Mouse (Mus musculus) heart, embryonic 14.5 days (tissue): Measurements from ENCODE around the gene Anks1b. TPM values are rescaled to one million over a fixed set of nuclear protein-coding genes. Genes with fewer than 3 reads are reported as not detected.

Experiments
- ATAC-seq: fragments of 200-750 bp; cut with Nextera tagmentation; 2 replicates; pipeline ENCODE4 v1.8.0; 2017; ENCODE audit warnings: low read depth, moderate TSS enrichment; ENCODE audit not compliant: insufficient number of reproducible peaks, insufficient read depth, low FRiP score
- H3K27ac ChIP-seq, 2 experiments: fragments of 200-500 bp in 1 of 2; fragments of 300-500 bp in 1 of 2; sonication (generic) in 1 of 2; replicated peaks in 1 of 2; 2 replicates each; pipeline ENCODE4 v1.5.1; 2012 to 2014; ENCODE audit warnings: low read depth in 2 of 2, low read length in 2 of 2, control low read depth in 1 of 2, mild to moderate bottlenecking in 1 of 2, mixed read lengths in 1 of 2; ENCODE audit not compliant: control insufficient read depth in 1 of 2, insufficient read depth in 1 of 2
- H3K27me3 ChIP-seq: fragments of 300-500 bp; sonication (generic); 2 replicates; pipeline ENCODE4 v1.6.1; 2014; ENCODE audit warnings: mild to moderate bottlenecking, low read length, control low read depth; ENCODE audit not compliant: control insufficient read depth, insufficient read depth
- H3K36me3 ChIP-seq: fragments of 300-500 bp; sonication (generic); 2 replicates; pipeline ENCODE4 v1.6.1; 2014; ENCODE audit warnings: mild to moderate bottlenecking, control low read depth, low read length, mixed read lengths; ENCODE audit not compliant: control insufficient read depth, insufficient read depth
- H3K4me1 ChIP-seq, 2 experiments: fragments of 200-500 bp in 1 of 2; fragments of 300-500 bp in 1 of 2; sonication (generic) in 1 of 2; 2 replicates each; pipeline ENCODE4 v1.6.1; 2012 to 2014; ENCODE audit warnings: low read length in 2 of 2, control low read depth in 1 of 2, mixed read lengths in 1 of 2; ENCODE audit not compliant: control insufficient read depth in 2 of 2, insufficient read depth in 2 of 2
- H3K4me2 ChIP-seq: fragments of 300-500 bp; sonication (generic); 2 replicates; pipeline ENCODE4 v1.6.1; 2014; ENCODE audit warnings: mild to moderate bottlenecking, low read length
- H3K4me3 ChIP-seq, 2 experiments: fragments of 200-500 bp in 1 of 2; fragments of 300-500 bp in 1 of 2; sonication (generic) in 1 of 2; 2 replicates each; pipeline ENCODE4 v1.5.1; 2012 to 2014; ENCODE audit warnings: low read length in 2 of 2, mild to moderate bottlenecking in 2 of 2, control low read depth in 1 of 2, low read depth in 1 of 2, moderate library complexity in 1 of 2; ENCODE audit not compliant: control insufficient read depth in 1 of 2, insufficient read depth in 1 of 2
- H3K9ac ChIP-seq: fragments of 300-500 bp; sonication (generic); 2 replicates; pipeline ENCODE4 v1.6.1; 2014; ENCODE audit warnings: mild to moderate bottlenecking, low read length
- H3K9me3 ChIP-seq: fragments of 300-500 bp; sonication (generic); 2 replicates; pipeline ENCODE4 v1.6.1; 2016; ENCODE audit warnings: low read length, control low read depth; ENCODE audit not compliant: control insufficient read depth
- WGBS: fragments of 180-500 bp; shearing (Covaris S2); extraction: QIAGEN DNeasy Blood & Tissue Kit; methylation state at CpG from one replicate; pipeline ENCODE4 v1.1.7; 2014; 5-methylcytosine and 5-hydroxymethylcytosine counted together
- polyA plus RNA-seq: library from polyadenylated mRNA; unstranded; fragments of >200 nt; fragmentation: Nextera tagmentation; extraction: Ambion mirVana; gene quantifications from 2 replicates; pipeline ENCODE4 v1.2.1, GENCODE M21; 2014

Anks1b gene
- polyA plus RNA-seq, 1 experiment from 2014 or later = 0.14 TPM

DNA sequence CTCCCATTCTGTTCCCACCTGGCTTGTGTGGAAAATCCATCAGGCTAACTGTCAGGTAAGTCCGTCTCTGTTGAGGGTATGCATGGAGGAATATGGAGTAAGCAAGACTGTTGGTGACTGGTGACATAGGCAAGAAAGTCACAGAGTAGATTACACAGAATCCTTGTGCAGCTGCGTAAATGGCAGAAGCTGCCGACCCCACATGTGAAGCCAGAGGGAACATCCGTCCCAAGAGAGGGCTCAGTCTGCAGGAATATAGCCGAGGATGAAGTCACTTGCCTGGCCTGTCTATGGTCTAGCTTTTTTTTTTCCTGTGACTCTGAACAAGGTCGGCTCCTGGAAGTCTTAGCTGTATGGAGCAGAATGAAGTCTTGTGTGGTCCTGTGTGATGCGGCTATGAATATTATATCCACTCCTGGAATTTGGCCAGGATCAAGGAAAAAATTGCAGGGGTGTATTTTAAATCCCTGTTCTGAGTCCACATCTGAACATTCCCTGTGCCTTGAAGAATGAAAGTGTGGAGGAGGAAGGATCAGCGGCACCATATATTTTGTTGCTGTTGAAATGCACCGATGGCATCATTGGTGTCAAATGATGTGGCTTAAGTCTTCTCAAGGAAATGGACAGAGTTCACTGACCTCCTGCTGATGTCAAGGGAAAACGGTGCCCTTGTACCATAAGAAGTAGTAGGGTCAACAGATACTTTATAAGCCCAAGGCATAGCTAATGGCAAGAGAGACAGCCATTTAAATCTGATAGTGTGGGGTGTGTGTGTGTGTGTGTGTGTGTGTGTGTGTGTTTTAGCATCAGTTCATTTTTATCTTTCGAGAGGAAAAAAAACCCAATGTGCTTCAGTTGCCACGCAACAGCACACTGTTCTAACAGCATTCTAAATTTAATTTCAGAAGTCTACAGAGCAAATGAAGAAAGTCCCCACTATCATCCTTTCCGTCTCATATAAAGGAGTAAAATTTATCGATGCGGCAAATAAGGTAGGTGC is 1067.5 kb downstream of the Anks1b start:
- Histone ChIP-seq H3K9me3 (no peaks in the 10 kb centered on the region), H3K4me3 (no peak overlapping the region), H3K4me1 (no peaks in the 10 kb centered on the region), H3K36me3 (no peaks in the 10 kb centered on the region), H3K27ac (no peak overlapping the region), H3K4me2 (no peak overlapping the region), H3K27me3 (no peaks in the 10 kb centered on the region), H3K9ac (no peak overlapping the region)
- no peak for ATAC-seq
- 77% methylated on average over 15 of the region's 15 CpGs for WGBS

- H3K27me3 ChIP-seq = no peaks in the 10 kb centered on the region
- no peaks in the 10 kb centered on the region for H3K36me3 ChIP-seq
- ATAC-seq = no peak
- no peak overlapping the region for H3K9ac ChIP-seq
- H3K4me2 ChIP-seq = no peak overlapping the region
- 79% methylated on average over 14 of the region's 14 CpGs for whole genome bisulfite sequencing
- no peak overlapping the region for H3K27ac ChIP-seq
- no peaks in the 10 kb centered on the region for H3K4me1 ChIP-seq
- no peak overlapping the region for H3K4me3 ChIP-seq
- H3K9me3 ChIP-seq = no peaks in the 10 kb centered on the region
These were observed 1068.8 kb downstream of the Anks1b start for GRCm38 (mm10) chr10:90942001-90942700.

DNA sequence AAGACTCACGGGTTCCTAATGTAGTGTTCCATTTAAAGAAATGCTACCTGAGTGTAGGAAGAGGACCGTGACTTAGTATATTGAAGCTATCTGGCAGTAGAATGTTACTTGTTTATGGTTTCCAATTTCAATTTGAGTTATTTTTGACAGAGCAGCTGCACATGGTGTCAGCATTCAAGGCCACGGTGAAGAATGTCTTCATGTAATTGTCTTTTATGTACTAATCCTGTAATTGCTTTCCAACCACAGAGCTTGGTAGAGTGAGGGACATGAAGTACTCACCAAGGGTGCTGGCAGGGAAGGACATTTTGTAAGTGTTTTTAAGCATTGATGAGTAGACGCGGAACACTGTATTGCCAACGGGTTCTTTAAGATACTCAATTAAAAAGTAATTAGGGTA is 1073.7 kb downstream of the Anks1b start:
- Histone ChIP-seq H3K4me1 (no peaks in the 10 kb centered on the region), H3K9ac (no peak overlapping the region), H3K4me3 (no peak overlapping the region), H3K27ac (no peak overlapping the region), H3K9me3 (no peaks in the 10 kb centered on the region), H3K4me2 (no peak overlapping the region), H3K36me3 (no peaks in the 10 kb centered on the region), H3K27me3 (no peaks in the 10 kb centered on the region; the same call in 1 of the 2 replicates)
- 90% methylated on average over 6 of the region's 6 CpGs for WGBS
- ATAC-seq = no peak

GRCm38 (mm10) chr10:90947608-90948373 is 1074.5 kb downstream of the Anks1b start:
- H3K9ac ChIP-seq = no peak overlapping the region
- no peaks in the 10 kb centered on the region for H3K4me1 ChIP-seq
- H3K9me3 ChIP-seq = no peaks in the 10 kb centered on the region
- no peak overlapping the region for H3K4me2 ChIP-seq
- 85% methylated on average over 18 of the region's 18 CpGs for WGBS
- no peaks in the 10 kb centered on the region; the same call in 1 of the 2 replicates for H3K27me3 ChIP-seq
- H3K27ac ChIP-seq = no peak overlapping the region
- no peak for ATAC-seq
- H3K36me3 ChIP-seq = no peaks in the 10 kb centered on the region
- H3K4me3 ChIP-seq = no peak overlapping the region

DNA sequence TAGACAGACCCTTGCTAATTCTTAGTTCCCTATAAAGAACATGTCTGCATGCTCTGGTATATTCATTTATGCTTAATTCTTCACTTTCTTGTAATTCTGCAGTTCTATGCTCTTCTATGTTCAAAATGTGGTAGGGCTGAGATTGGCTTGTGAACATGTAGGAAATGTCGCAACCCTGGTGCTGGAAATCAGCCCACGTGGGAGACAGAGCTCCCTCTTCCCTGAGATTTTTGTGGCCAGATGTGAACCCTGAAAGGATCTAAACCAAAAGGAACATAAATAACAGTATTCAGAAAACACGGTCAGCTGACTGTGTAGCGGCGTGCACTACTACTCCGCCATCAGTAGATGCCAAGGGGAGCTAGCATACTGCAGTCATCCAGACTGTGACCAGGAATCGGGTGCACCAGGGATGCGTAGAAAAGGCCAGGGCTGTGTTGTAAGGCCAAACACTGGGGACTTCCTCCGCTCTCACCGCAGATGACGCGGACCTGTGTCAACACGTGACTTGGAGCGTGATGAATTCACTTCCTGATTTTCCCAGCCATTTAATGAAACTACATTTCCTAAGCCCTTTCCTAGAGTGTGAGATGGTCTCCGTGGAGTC is 1079.9 kb downstream of the Anks1b start:
- WGBS = 88% methylated on average over 15 of the region's 15 CpGs

DNA sequence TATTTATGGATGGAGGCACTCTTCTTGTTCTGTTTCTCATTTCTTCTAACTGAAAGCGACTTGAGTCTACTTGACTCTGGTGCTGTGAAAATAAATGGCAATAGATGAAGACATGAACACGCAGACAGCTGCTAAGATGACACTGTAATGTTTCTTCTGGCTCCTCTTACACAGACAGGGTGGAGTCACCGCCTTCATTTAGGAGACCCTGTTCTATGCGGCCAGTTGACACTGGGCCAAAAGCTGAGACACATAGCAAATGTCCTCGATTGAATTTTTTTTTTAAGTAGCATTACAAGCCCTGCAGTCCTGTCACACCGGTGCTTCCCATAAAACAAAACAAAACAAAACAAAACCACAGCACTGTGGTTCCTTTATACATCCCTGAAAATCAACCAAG is 1080.5 kb downstream of the Anks1b start:
- Histone ChIP-seq H3K36me3 (no peaks in the 10 kb centered on the region), H3K27ac (no peak overlapping the region), H3K27me3 (no peaks in the 10 kb centered on the region), H3K4me3 (no peak overlapping the region), H3K4me1 (no peaks in the 10 kb centered on the region), H3K9me3 (no peaks in the 10 kb centered on the region), H3K9ac (no peak overlapping the region), H3K4me2 (no peak overlapping the region)
- 75% methylated on average over 6 of the region's 6 CpGs for WGBS
- ATAC-seq = no peak

More for the DNA sequence above, 1079.9 kb downstream of the Anks1b start:
- no peaks in the 10 kb centered on the region for H3K9me3 ChIP-seq
- no peaks in the 10 kb centered on the region for H3K27me3 ChIP-seq
- no peak overlapping the region for H3K27ac ChIP-seq
- no peak overlapping the region for H3K9ac ChIP-seq
- H3K4me2 ChIP-seq = no peak overlapping the region
- no peak overlapping the region for H3K4me3 ChIP-seq
- ATAC-seq = no peak
- H3K36me3 ChIP-seq = no peaks in the 10 kb centered on the region
- H3K4me1 ChIP-seq = no peaks in the 10 kb centered on the region

GRCm38 (mm10) chr10:90960374-90960773 is 1087.1 kb downstream of the Anks1b start:
- no peak overlapping the region for H3K4me3 ChIP-seq
- H3K4me1 ChIP-seq = no peaks in the 10 kb centered on the region
- H3K4me2 ChIP-seq = no peak overlapping the region
- WGBS = 78% methylated on average over 7 of the region's 7 CpGs
- H3K27ac ChIP-seq = no peak overlapping the region
- no peaks in the 10 kb centered on the region for H3K9me3 ChIP-seq
- H3K9ac ChIP-seq = no peak overlapping the region
- no peaks in the 10 kb centered on the region for H3K36me3 ChIP-seq
- no peak for ATAC-seq
- peaks cover 9% of the 10 kb centered on the region; the same call in 1 of the 2 replicates for H3K27me3 ChIP-seq
